Mouse (Mus musculus): ENCODE results near the gene Hyal1. TPM values are rescaled to one million over a fixed set of nuclear protein-coding genes. Genes with fewer than 3 reads are reported as not detected.
"Not testable (repeated sequence)": the region's sequence is repeated elsewhere in the genome, so short reads cannot be mapped to it uniquely, and the experiment has no call there.

Hyal1 gene
- total and polyA plus RNA-seq, 3 experiments, result 0.40 to 0.59 TPM; not detected in 1

DNA sequence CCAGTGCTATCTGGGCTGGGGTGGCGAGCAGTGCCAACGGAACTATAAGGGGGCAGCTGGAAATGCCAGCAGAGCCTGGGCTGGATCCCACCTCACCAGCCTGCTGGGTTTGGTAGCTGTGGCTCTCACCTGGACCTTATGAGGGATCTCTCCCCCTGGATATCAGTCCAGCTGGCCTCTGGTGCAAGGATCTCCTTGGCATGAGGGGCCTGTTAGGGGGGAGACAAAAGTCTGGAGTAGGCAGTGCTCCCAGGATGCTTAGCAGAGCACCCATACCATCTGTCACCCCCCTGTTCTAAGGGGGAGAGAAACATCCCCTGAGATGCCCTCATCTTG is 4.4 kb upstream of the Hyal1 start:
- no peak for DNase-seq (ENCODE audit: extremely low read depth)
- H3K4me2 ChIP-seq (ENCODE audit: insufficient read depth, low read depth, poor library complexity, severe bottlenecking), result no peak overlapping the region
- peaks cover 21 to 39% of the 10 kb centered on the region in 2 experiments for H3K4me1 ChIP-seq (ENCODE audit: control insufficient read depth in 1 of 2, insufficient read depth in 2 of 2)
- in situ Hi-C loops (cut with MboI; ENCODE audit: low pct_ligation_motif_present, low pct_unique_long_range_greater_than_20kb, low sequenced_read_pairs) (no loop called here), dilution Hi-C loops (cut with MboI; ENCODE audit: extremely low pct_ligation_motif_present, extremely low pct_unique_long_range_greater_than_20kb, low sequenced_read_pairs) (no loop called here)
- no peak overlapping the region for H3K27ac ChIP-seq (ENCODE audit: insufficient read depth, low read depth)
- H3K79me2 ChIP-seq (replicated peaks; ENCODE audit: control insufficient read depth, extremely low read depth, insufficient read depth, poor library complexity, severe bottlenecking), result no peaks in the 10 kb centered on the region
- H3K4me3 ChIP-seq (replicated peaks in 1 of 3; ENCODE audit: low read depth in 2 of 3, low read length in 2 of 3, poor library complexity in 1 of 3), result no peak overlapping the region
- no peaks in the 10 kb centered on the region for H3K9me3 ChIP-seq (replicated peaks; ENCODE audit: low read length)
- H3K36me3 ChIP-seq (replicated peaks in 1 of 2; ENCODE audit: control insufficient read depth in 1 of 2, insufficient read depth in 1 of 2, low read length in 1 of 2), result peaks cover 22 to 41% of the 10 kb centered on the region in 2 experiments
- H3K27me3 ChIP-seq (replicated peaks), result no peaks in the 10 kb centered on the region
- no peak for TF ChIP-seq CTCF (conservative IDR thresholded peaks at IDR 0.05 in 1 of 2, IDR thresholded peaks at IDR 0.05 in 1 of 2; ENCODE audit: low read depth in 2 of 2, low read length in 2 of 2)
- TF ChIP-seq GABPA (IDR thresholded peaks at IDR 0.05; ENCODE audit: insufficient replicate concordance, low read depth, low read length), result no peak
- no peak for TF ChIP-seq POLR2AphosphoS2 (IDR thresholded peaks at IDR 0.05; ENCODE audit: low read depth, low read length)
- no peak for TF ChIP-seq JUN (IDR thresholded peaks at IDR 0.05; ENCODE audit: insufficient read depth, low read depth, low read length)
- no peak for TF ChIP-seq PAX5 (IDR thresholded peaks at IDR 0.05; ENCODE audit: low read length)
- TF ChIP-seq EP300 (IDR thresholded peaks at IDR 0.05; ENCODE audit: low read length), result no peak
- no peak for TF ChIP-seq IRF4 (IDR thresholded peaks at IDR 0.05; ENCODE audit: low read depth, low read length)
- TF ChIP-seq KAT2A (IDR thresholded peaks at IDR 0.05; ENCODE audit: insufficient replicate concordance, low read length), result no peak
- no peak for TF ChIP-seq USF2 (conservative IDR thresholded peaks at IDR 0.05; ENCODE audit: low read depth, low read length)
- TF ChIP-seq CHD2 (IDR thresholded peaks at IDR 0.05; ENCODE audit: low read length), result no peak
- no peak for TF ChIP-seq RCOR1 (conservative IDR thresholded peaks at IDR 0.05; ENCODE audit: low read depth, low read length)
- TF ChIP-seq ETS1 (conservative IDR thresholded peaks at IDR 0.05; ENCODE audit: low read depth, low read length), result no peak
- TF ChIP-seq JUND (conservative IDR thresholded peaks at IDR 0.05; ENCODE audit: low read depth, low read length), result no peak
- no peak for TF ChIP-seq NRF1 (IDR thresholded peaks at IDR 0.05; ENCODE audit: low read depth, low read length)
- TF ChIP-seq BHLHE40 (IDR thresholded peaks at IDR 0.05; ENCODE audit: low read depth, low read length), result no peak
- no peak for TF ChIP-seq MAFK (IDR thresholded peaks at IDR 0.05; ENCODE audit: insufficient replicate concordance, low read length)
- H3K9ac ChIP-seq (ENCODE audit: insufficient read depth, low read depth), result no peak overlapping the region

DNA sequence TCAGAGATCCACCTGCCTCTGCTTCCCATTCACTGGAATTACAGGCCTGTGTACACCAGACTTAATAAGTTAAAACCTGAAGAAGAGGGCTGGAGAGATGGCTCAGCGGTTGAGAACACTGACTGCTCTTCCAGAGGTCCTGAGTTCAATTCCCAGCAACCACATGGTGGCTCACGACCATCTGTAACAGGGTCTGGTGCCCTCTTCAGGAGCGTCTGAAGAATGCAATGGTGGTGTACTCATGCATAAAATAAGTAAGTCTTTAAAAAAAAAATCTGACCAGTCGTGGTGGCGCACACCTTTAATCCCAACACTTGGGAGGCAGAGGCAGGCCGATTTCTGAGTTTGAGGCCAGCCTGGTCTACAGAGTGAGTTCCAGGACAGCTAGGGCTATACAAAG is 3.0 kb upstream of the Hyal1 start:
- H3K9me3 ChIP-seq (replicated peaks; ENCODE audit: low read length); in situ Hi-C loops (cut with MboI; ENCODE audit: low pct_ligation_motif_present, low pct_unique_long_range_greater_than_20kb, low sequenced_read_pairs); H3K9ac ChIP-seq (ENCODE audit: insufficient read depth, low read depth); H3K27me3 ChIP-seq (replicated peaks); H3K4me3 ChIP-seq (replicated peaks in 1 of 3; ENCODE audit: low read depth in 2 of 3, low read length in 2 of 3, poor library complexity in 1 of 3); H3K27ac ChIP-seq (ENCODE audit: insufficient read depth, low read depth); H3K4me2 ChIP-seq (ENCODE audit: insufficient read depth, low read depth, poor library complexity, severe bottlenecking); dilution Hi-C loops (cut with MboI; ENCODE audit: extremely low pct_ligation_motif_present, extremely low pct_unique_long_range_greater_than_20kb, low sequenced_read_pairs); H3K79me2 ChIP-seq (replicated peaks; ENCODE audit: control insufficient read depth, extremely low read depth, insufficient read depth, poor library complexity, severe bottlenecking); DNase-seq (ENCODE audit: extremely low read depth): not testable (repeated sequence)
- H3K36me3 ChIP-seq (replicated peaks in 1 of 2; ENCODE audit: control insufficient read depth in 1 of 2, insufficient read depth in 1 of 2, low read length in 1 of 2), result peaks cover 22 to 41% of the 10 kb centered on the region in 2 experiments
- TF ChIP-seq CTCF (conservative IDR thresholded peaks at IDR 0.05 in 1 of 2, IDR thresholded peaks at IDR 0.05 in 1 of 2; ENCODE audit: low read depth in 2 of 2, low read length in 2 of 2), result peak in 1 of 2 experiments; percentile 49; a peak in 2 of 4 replicates
- H3K4me1 ChIP-seq (ENCODE audit: control insufficient read depth in 1 of 2, insufficient read depth in 2 of 2), result peaks cover 18 to 32% of the 10 kb centered on the region in 2 experiments
